Mouse (Mus musculus) kidney, embryonic 16.5 days (tissue): Measurements from ENCODE around the gene Itgb7. TPM values are rescaled to one million over a fixed set of nuclear protein-coding genes. Genes with fewer than 3 reads are reported as not detected.

Experiments used
- ATAC-seq: fragments of 200-750 bp; cut with Nextera tagmentation; 2 replicates; pipeline ENCODE4 v1.8.0; 2017; ENCODE audit warnings: moderate TSS enrichment; ENCODE audit not compliant: low FRiP score, low TSS enrichment
- H3K27ac ChIP-seq: fragments of 300-500 bp; sonication (generic); 2 replicates; pipeline ENCODE4 v1.5.1; 2014; ENCODE audit warnings: low read length
- H3K27me3 ChIP-seq: fragments of 300-500 bp; sonication (generic); 2 replicates; pipeline ENCODE4 v1.6.1; 2014; ENCODE audit warnings: low read length, control low read depth, mixed read lengths; ENCODE audit not compliant: insufficient read depth
- H3K36me3 ChIP-seq: fragments of 300-500 bp; sonication (generic); 2 replicates; pipeline ENCODE4 v1.6.1; 2014; ENCODE audit warnings: low read length, control low read depth, mixed read lengths; ENCODE audit not compliant: insufficient read depth
- H3K4me1 ChIP-seq: fragments of 300-500 bp; sonication (generic); 2 replicates; pipeline ENCODE4 v1.6.1; 2014; ENCODE audit warnings: low read length, control low read depth, mixed read lengths; ENCODE audit not compliant: insufficient read depth
- H3K4me2 ChIP-seq: fragments of 300-500 bp; sonication (generic); replicated peaks from 2 replicates; pipeline ENCODE4 v1.6.1; 2014; ENCODE audit warnings: low read depth, low read length
- H3K4me3 ChIP-seq: fragments of 300-500 bp; sonication (generic); 2 replicates; pipeline ENCODE4 v1.5.1; 2014; ENCODE audit warnings: mild to moderate bottlenecking, low read length
- H3K9ac ChIP-seq: fragments of 300-500 bp; sonication (generic); replicated peaks from 2 replicates; pipeline ENCODE4 v1.6.1; 2014; ENCODE audit warnings: low read length
- H3K9me3 ChIP-seq: fragments of 300-500 bp; sonication (generic); 2 replicates; pipeline ENCODE4 v1.6.1; 2016; ENCODE audit warnings: low read length, control low read depth
- WGBS: fragments of 180-500 bp; shearing (Covaris S2); extraction: QIAGEN DNeasy Blood & Tissue Kit; methylation state at CpG from one replicate; pipeline ENCODE4 v1.1.7; 2014; 5-methylcytosine and 5-hydroxymethylcytosine counted together
- polyA plus RNA-seq: library from polyadenylated mRNA; unstranded; fragments of >200 nt; fragmentation: Nextera tagmentation; extraction: Ambion mirVana; gene quantifications from 2 replicates; pipeline ENCODE4 v1.2.1, GENCODE M21; 2015

The Itgb7 gene
- polyA plus RNA-seq, 1 experiment from 2014 or later = 1.4 TPM

- peak overlapping the region; percentile 60 for H3K9ac ChIP-seq
- H3K36me3 ChIP-seq = peaks cover 4% of the 10 kb centered on the region; the same call in 1 of the 2 replicates
- peak overlapping the region; percentile 26 for H3K4me3 ChIP-seq
- H3K27me3 ChIP-seq = no peaks in the 10 kb centered on the region
- peak overlapping the region; percentile 99 for H3K27ac ChIP-seq
- H3K9me3 ChIP-seq = no peaks in the 10 kb centered on the region
- ATAC-seq = no peak
- 0% methylated on average over 13 of the region's 13 CpGs for WGBS
- H3K4me2 ChIP-seq = peak overlapping the region; percentile 98
- peaks cover 36% of the 10 kb centered on the region for H3K4me1 ChIP-seq
Observed at GRCm38 (mm10) chr15:102249251-102249691, 17.5 kb upstream of the Itgb7 start.

DNA sequence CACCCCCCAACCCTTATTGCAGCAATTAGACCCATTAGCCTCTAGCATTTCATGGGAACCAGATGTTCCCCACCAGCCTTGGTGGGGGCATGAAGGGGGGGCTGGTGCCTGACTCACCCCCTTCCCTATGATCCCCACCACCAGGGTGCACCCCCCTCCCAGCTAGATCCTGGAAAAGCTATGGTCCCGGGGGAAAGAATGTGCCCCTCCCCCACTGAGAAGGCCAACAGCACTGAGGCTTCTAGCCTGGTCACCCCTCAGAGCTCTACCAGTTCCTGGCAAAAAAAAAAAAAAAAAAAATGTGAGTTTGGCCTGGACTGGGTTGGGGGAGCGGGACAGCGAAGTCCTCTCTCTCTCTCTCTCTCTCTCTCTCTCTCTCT lies 17.1 kb upstream of the Itgb7 start:
- Histone ChIP-seq H3K4me2 (peak overlapping the region; percentile 98), H3K27me3 (no peaks in the 10 kb centered on the region), H3K4me3 (peak overlapping the region; percentile 26), H3K27ac (peak overlapping the region; percentile 99), H3K9me3 (no peaks in the 10 kb centered on the region), H3K36me3 (peaks cover 4% of the 10 kb centered on the region; the same call in 1 of the 2 replicates), H3K9ac (peak overlapping the region; percentile 60), H3K4me1 (peaks cover 41% of the 10 kb centered on the region)
- WGBS = 0% methylated on average over 1 of the region's 3 CpGs
- ATAC-seq = no peak

GRCm38 (mm10) chr15:102248131-102248811 lies 16.5 kb upstream of the Itgb7 start:
- H3K27me3 ChIP-seq = no peaks in the 10 kb centered on the region
- no peaks in the 10 kb centered on the region for H3K9me3 ChIP-seq
- H3K4me3 ChIP-seq = peak overlapping the region; percentile 71
- H3K4me2 ChIP-seq = peak overlapping the region; percentile 98
- H3K27ac ChIP-seq = peak overlapping the region; percentile 99
- peaks cover 4% of the 10 kb centered on the region; the same call in 1 of the 2 replicates for H3K36me3 ChIP-seq
- no peak for ATAC-seq
- peaks cover 46% of the 10 kb centered on the region for H3K4me1 ChIP-seq
- 12% methylated on average over 8 of the region's 8 CpGs for WGBS
- peak overlapping the region; percentile 84 for H3K9ac ChIP-seq

GRCm38 (mm10) chr15:102247252-102248130 lies 15.7 kb upstream of the Itgb7 start:
- Histone ChIP-seq H3K27ac (peak overlapping the region; percentile 99), H3K9ac (peak overlapping the region; percentile 84), H3K4me3 (peak overlapping the region; percentile 71), H3K36me3 (peaks cover 4% of the 10 kb centered on the region; the same call in 1 of the 2 replicates), H3K27me3 (no peaks in the 10 kb centered on the region), H3K4me1 (peaks cover 54% of the 10 kb centered on the region), H3K9me3 (no peaks in the 10 kb centered on the region), H3K4me2 (peak overlapping the region; percentile 98)
- peak; percentile 70 for ATAC-seq
- WGBS = under 1% methylated on average over 51 of the region's 65 CpGs

- peak; percentile 77 for ATAC-seq
- H3K27ac ChIP-seq = peak overlapping the region; percentile 99
- H3K27me3 ChIP-seq = no peaks in the 10 kb centered on the region
- peak overlapping the region; percentile 84 for H3K9ac ChIP-seq
- H3K4me1 ChIP-seq = peaks cover 60% of the 10 kb centered on the region
- no peaks in the 10 kb centered on the region for H3K9me3 ChIP-seq
- H3K4me3 ChIP-seq = peak overlapping the region; percentile 71
- H3K4me2 ChIP-seq = peak overlapping the region; percentile 98
- no peaks in the 10 kb centered on the region for H3K36me3 ChIP-seq
- WGBS = under 1% methylated on average over 31 of the region's 35 CpGs
Observed at GRCm38 (mm10) chr15:102246866-102247251, 15.1 kb upstream of the Itgb7 start.

DNA sequence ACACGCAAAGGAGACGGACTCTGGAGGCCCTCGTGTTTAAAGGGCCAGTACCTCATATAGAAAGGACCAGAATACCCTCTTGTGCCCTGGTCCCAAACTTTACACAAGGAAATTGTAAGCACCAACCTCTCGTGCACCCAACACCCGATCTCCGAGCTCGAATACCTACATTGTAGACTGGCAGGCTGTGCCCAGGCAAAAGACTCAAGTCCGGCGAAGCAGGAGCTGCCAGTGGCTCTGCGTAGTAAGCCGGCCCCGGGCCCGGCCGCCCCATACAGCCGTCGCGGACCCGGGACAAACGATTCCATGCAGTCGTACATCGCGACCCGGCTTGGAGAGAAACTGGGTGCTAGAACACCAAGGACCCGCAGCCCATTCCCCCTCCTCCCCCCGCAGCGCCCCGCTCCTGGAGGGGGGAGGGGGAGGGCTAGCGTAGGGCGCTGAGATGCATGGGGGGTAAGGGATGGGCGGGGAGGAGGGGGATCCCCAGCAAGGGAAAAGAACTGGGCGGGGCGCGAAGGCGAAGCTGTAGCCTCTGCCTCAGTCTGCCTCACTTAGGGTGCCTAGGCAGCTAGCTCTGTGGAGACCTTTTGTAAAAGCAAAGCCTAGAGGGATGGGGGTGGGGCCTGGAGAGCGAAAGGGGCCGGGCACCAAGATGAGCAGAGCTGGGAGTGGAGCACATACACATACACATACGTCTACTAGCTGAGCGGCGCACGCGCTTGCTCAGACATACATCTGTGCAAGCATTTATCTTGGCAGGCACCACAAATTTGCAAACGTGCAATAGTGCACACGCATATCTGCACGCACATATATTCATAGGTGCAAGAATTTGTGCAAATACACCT lies 14.4 kb upstream of the Itgb7 start:
- peak overlapping the region; percentile 98 for H3K4me2 ChIP-seq
- WGBS = under 1% methylated on average over 38 of the region's 44 CpGs
- H3K36me3 ChIP-seq = no peaks in the 10 kb centered on the region
- H3K27ac ChIP-seq = peak overlapping the region; percentile 99
- no peaks in the 10 kb centered on the region for H3K9me3 ChIP-seq
- peak overlapping the region; percentile 84 for H3K9ac ChIP-seq
- no peaks in the 10 kb centered on the region for H3K27me3 ChIP-seq
- peak overlapping the region; percentile 71 for H3K4me3 ChIP-seq
- H3K4me1 ChIP-seq = peaks cover 60% of the 10 kb centered on the region
- peak; percentile 77 for ATAC-seq

DNA sequence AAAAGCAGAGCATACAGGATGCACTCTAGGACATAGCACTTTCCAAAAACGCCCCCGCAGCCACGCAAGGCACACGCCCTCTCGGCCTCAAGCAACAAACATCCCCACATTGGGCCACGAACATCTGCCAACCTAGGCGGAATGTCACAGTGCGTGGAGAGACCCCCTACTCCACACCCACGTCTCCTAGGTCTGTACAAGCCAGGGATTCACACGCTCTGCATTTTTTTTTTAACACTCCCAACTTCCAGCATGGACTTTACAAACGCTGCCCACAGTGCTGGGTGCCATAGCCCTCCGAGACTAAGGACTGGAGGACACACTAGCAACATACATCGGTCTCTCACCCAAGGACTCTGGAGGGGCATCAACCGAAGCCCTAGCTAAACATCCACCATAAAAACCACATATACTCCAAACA lies 13.7 kb upstream of the Itgb7 start:
- no peaks in the 10 kb centered on the region for H3K36me3 ChIP-seq
- peak overlapping the region; percentile 98 for H3K4me2 ChIP-seq
- ATAC-seq = no peak
- H3K4me1 ChIP-seq = peaks cover 60% of the 10 kb centered on the region
- H3K9ac ChIP-seq = peak overlapping the region; percentile 84
- H3K27ac ChIP-seq = peak overlapping the region; percentile 99
- no peaks in the 10 kb centered on the region for H3K27me3 ChIP-seq
- peak overlapping the region; percentile 71 for H3K4me3 ChIP-seq
- no peaks in the 10 kb centered on the region for H3K9me3 ChIP-seq
- WGBS = 2% methylated on average over 14 of the region's 14 CpGs

- no peak for ATAC-seq
- peak overlapping the region; percentile 75 for H3K27ac ChIP-seq
- peak overlapping the region; percentile 98 for H3K4me2 ChIP-seq
- 5% methylated on average over 19 of the region's 19 CpGs for WGBS
- H3K4me1 ChIP-seq = peaks cover 60% of the 10 kb centered on the region
- peak overlapping the region; percentile 71 for H3K4me3 ChIP-seq
- H3K36me3 ChIP-seq = no peaks in the 10 kb centered on the region
- H3K27me3 ChIP-seq = no peaks in the 10 kb centered on the region
- peak overlapping the region; percentile 84 for H3K9ac ChIP-seq
- H3K9me3 ChIP-seq = no peaks in the 10 kb centered on the region
Observed at GRCm38 (mm10) chr15:102244306-102245191, 12.8 kb upstream of the Itgb7 start.
